Mouse (Mus musculus): Measurements from ENCODE around the gene Nudt5. TPM values are rescaled to one million over a fixed set of nuclear protein-coding genes. Genes with fewer than 3 reads are reported as not detected.

Nudt5 gene
- polyA plus RNA-seq, 1 experiment from 2014 or later = 83.9 TPM

DNA sequence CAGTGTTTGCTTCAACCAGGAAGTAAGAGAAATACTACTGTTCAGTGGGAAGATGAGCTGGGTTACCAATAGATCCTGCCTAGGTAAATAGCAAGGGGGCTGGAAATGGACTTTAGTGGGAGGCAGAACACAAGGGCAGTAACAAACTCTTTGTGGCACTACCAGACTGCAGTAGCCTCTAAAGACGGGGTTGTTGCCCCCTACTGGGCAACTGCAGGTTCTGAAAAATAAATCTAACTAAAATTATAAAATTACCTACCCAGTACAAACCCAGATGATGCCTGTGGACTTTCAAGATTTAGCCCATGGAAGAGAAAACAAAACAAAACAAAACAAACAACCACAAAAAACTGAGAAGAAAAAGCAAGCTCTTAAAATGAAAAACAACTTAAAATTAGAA, 20.6 kb upstream of the Nudt5 start:
- H3K27me3 ChIP-seq = no peaks in the 10 kb centered on the region
- H3K9ac ChIP-seq = no peak overlapping the region
- H3K4me3 ChIP-seq = no peak overlapping the region
- WGBS = 21% methylated on average over 1 of the region's 1 CpGs
- no peaks in the 10 kb centered on the region for H3K4me1 ChIP-seq
- no peaks in the 10 kb centered on the region for H3K9me3 ChIP-seq
- peaks cover 51% of the 10 kb centered on the region for H3K36me3 ChIP-seq
- no peak for ATAC-seq (ENCODE audit: borderline replicate concordance, extremely low read depth, low FRiP score, low TSS enrichment)
- H3K4me2 ChIP-seq = no peak overlapping the region
- H3K27ac ChIP-seq = no peak overlapping the region

DNA sequence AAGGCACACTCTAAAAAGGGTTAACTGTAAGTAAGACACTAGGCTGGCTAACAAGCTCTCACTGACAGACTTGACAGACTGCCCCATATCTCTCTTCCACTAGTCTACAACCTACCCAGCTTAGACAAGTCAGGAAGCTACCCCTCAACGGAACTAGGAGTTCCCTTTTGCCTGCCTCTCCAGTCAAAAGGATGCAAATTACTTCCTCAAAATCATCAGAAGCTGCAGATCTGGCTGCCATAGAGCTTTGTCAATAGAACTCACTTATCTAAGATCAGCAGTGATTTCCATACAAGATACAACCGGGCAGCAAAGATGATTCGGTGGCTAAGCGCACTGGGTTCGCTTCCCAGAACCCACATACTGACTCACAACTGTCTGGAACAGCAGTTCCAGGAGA, 20.1 kb upstream of the Nudt5 start:
- no peak overlapping the region for H3K4me2 ChIP-seq
- no peaks in the 10 kb centered on the region for H3K9me3 ChIP-seq
- H3K36me3 ChIP-seq = peaks cover 46% of the 10 kb centered on the region
- WGBS = 81% methylated on average over 5 of the region's 5 CpGs
- H3K27ac ChIP-seq = no peak overlapping the region
- H3K9ac ChIP-seq = no peak overlapping the region
- H3K4me1 ChIP-seq = no peaks in the 10 kb centered on the region
- H3K4me3 ChIP-seq = no peak overlapping the region
- no peak for ATAC-seq (ENCODE audit: borderline replicate concordance, extremely low read depth, low FRiP score, low TSS enrichment)
- H3K27me3 ChIP-seq = no peaks in the 10 kb centered on the region

- no peaks in the 10 kb centered on the region for H3K27me3 ChIP-seq
- H3K36me3 ChIP-seq = peaks cover 45% of the 10 kb centered on the region
- no peaks in the 10 kb centered on the region for H3K9me3 ChIP-seq
- H3K4me2 ChIP-seq = no peak overlapping the region
- H3K27ac ChIP-seq = no peak overlapping the region
- no peak for ATAC-seq (ENCODE audit: borderline replicate concordance, extremely low read depth, low FRiP score, low TSS enrichment)
- 92% methylated on average over 5 of the region's 5 CpGs for WGBS
- no peaks in the 10 kb centered on the region for H3K4me1 ChIP-seq
- H3K9ac ChIP-seq = no peak overlapping the region
- H3K4me3 ChIP-seq = no peak overlapping the region
Measured at GRCm38 (mm10) chr2:5825265-5825913, 19.4 kb upstream of the Nudt5 start.

DNA sequence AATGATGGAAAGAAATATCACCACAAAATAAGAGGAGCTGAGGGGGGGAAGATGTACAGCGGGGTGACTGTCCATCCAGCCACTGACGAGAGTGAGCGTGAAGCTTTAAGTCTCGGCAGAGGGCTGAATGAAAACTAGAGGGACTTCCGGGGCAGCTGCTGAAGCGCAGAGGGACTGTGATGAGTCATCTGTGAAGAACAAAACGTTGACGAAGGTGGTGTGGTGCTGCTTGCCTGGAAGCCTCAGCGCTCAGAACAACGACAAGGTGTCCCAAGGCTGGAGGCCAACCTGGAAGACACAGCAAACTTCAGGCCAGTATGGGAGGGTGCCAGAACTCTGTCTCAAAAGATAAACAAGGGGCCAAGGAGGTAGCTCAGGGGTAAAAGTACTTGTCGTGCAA, 4.0 kb upstream of the Nudt5 start:
- H3K27me3 ChIP-seq = no peaks in the 10 kb centered on the region
- peaks cover 54% of the 10 kb centered on the region for H3K36me3 ChIP-seq
- H3K4me2 ChIP-seq = no peak overlapping the region
- no peak overlapping the region for H3K27ac ChIP-seq
- peaks cover under 1% of the 10 kb centered on the region; the same call in 1 of the 2 replicates for H3K4me1 ChIP-seq
- no peak for ATAC-seq (ENCODE audit: borderline replicate concordance, extremely low read depth, low FRiP score, low TSS enrichment)
- 96% methylated on average over 11 of the region's 11 CpGs for WGBS
- no peak overlapping the region for H3K4me3 ChIP-seq
- H3K9me3 ChIP-seq = no peaks in the 10 kb centered on the region
- no peak overlapping the region for H3K9ac ChIP-seq

DNA sequence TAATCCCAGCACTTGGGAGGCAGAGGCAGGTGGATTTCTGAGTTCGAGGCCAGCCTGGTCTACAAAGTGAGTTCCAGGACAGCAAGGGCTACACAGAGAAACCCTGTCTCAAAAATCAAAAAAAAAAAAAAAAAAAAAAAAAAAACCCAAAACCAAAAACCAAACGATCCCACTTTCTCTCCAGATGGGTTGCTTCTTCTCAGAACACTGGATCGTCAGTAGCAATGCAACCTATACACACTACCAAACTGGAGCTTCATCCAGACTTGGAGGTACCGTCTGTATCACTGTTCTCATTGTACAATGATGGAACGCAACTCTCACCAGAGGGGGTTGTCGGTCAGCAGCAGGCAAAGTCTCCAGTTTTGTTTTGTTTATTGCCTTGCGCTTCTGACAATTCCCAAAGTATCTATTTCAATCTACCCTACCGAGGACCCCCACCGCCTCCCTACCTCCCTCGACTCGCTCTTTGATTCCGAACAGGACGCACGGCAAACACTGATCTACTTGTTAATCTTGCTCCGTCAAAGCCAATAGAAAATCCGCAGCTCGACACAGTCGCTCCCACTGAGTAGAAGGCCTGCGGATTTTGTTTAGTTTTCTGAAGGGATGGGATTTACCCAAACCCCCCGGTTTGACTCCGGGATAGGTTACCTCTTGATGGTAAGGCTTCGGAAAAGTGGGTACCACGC, 492 bp upstream of the Nudt5 start:
- H3K4me2 ChIP-seq = peak overlapping the region; percentile 54
- H3K4me1 ChIP-seq = peaks cover 12% of the 10 kb centered on the region
- H3K27me3 ChIP-seq = no peaks in the 10 kb centered on the region
- peak overlapping the region; percentile 90 for H3K27ac ChIP-seq
- peak overlapping the region; percentile 74 for H3K9ac ChIP-seq
- H3K36me3 ChIP-seq = peaks cover 32% of the 10 kb centered on the region
- H3K9me3 ChIP-seq = no peaks in the 10 kb centered on the region
- peak overlapping the region; percentile 70 for H3K4me3 ChIP-seq
- ATAC-seq (ENCODE audit: borderline replicate concordance, extremely low read depth, low FRiP score, low TSS enrichment) = 0 out of 2 replicates have a peak, but pooled peaks have one; percentile 1
- WGBS = 4% methylated on average over 23 of the region's 23 CpGs

DNA sequence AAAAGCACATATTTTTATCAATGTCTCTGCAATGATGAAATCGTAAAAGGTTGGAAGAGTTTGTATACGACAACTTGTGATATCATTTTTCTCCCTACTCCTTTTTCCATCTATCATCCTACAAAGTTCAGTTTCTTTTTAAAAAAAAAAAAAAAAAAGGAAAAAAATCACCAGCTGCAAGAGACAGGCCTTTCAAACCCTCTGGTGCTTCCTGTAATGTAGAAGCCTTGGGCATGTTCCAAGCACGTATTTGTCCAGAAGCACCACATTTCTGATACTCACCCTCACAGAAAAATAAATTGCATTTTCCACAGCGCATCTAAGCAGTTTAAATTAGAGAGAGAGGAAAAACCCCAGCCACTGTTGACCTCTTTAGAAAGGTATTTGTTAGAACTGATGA, 1.0 kb downstream of the Nudt5 start:
- H3K4me1 ChIP-seq = peaks cover 12% of the 10 kb centered on the region
- H3K27ac ChIP-seq = no peak overlapping the region
- no peak for ATAC-seq (ENCODE audit: borderline replicate concordance, extremely low read depth, low FRiP score, low TSS enrichment)

GRCm38 (mm10) chr2:5851116-5851515, 6.3 kb downstream of the Nudt5 start:
- Histone ChIP-seq H3K4me3 (no peak overlapping the region), H3K4me2 (no peak overlapping the region), H3K9ac (no peak overlapping the region), H3K27me3 (no peaks in the 10 kb centered on the region), H3K9me3 (no peaks in the 10 kb centered on the region), H3K36me3 (peaks cover 12% of the 10 kb centered on the region; the same call in 1 of the 2 replicates), H3K4me1 (peaks cover 9% of the 10 kb centered on the region), H3K27ac (no peak overlapping the region)
- no peak for ATAC-seq (ENCODE audit: borderline replicate concordance, extremely low read depth, low FRiP score, low TSS enrichment)
- 88% methylated on average over 9 of the region's 9 CpGs for WGBS

More for the DNA sequence above, 1.0 kb downstream of the Nudt5 start:
- peak overlapping the region; percentile 74 for H3K9ac ChIP-seq
- H3K4me2 ChIP-seq = peak overlapping the region; percentile 54
- peak overlapping the region; percentile 70 for H3K4me3 ChIP-seq
- H3K27me3 ChIP-seq = no peaks in the 10 kb centered on the region
- H3K9me3 ChIP-seq = no peaks in the 10 kb centered on the region
- peaks cover 18% of the 10 kb centered on the region for H3K36me3 ChIP-seq
- WGBS = 13% methylated on average over 4 of the region's 4 CpGs

GRCm38 (mm10) chr2:5851866-5852265, 7.0 kb downstream of the Nudt5 start:
- 81% methylated on average over 5 of the region's 5 CpGs for WGBS
- peaks cover 13% of the 10 kb centered on the region; the same call in 1 of the 2 replicates for H3K36me3 ChIP-seq

DNA sequence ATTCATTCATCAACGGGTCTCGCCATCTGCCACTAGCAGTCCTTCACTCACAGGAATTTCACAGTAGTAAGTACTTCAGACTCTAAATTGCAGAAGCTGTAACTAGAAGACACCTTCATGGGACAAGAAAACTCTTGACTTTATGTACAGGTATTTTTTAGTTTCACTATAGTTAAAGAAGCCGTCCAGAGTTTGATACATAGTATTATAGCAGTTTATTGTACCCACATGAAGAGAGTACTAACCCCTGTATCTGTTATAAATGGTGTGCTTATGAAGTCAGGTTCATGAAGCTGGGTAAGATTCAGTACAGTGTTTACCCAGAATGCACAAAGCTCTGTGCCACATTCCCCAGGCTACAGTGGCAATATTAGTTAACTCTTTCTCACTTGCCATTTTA, 18.0 kb downstream of the Nudt5 start, which contains the start of gene Gm13199:
Gm13199 (minus strand) TSS at position 101 of the 400 bp plus-strand sequence.
- no peak within 1 kb of the TSS for H3K9ac ChIP-seq
- no peaks in the 10 kb centered on the region for H3K4me1 ChIP-seq
- no peak within 1 kb of the TSS for H3K4me2 ChIP-seq
- H3K4me3 ChIP-seq = no peak within 1 kb of the TSS
- H3K27me3 ChIP-seq = no peaks in the 10 kb centered on the region
- ATAC-seq (ENCODE audit: borderline replicate concordance, extremely low read depth, low FRiP score, low TSS enrichment) = no peak
- H3K27ac ChIP-seq = no peak within 1 kb of the TSS
- peaks cover 57% of the 10 kb centered on the region for H3K36me3 ChIP-seq
- no peaks in the 10 kb centered on the region for H3K9me3 ChIP-seq
- 93% methylated on average over 3 of the region's 3 CpGs for WGBS

More at GRCm38 (mm10) chr2:5851866-5852265, 7.0 kb downstream of the Nudt5 start:
- Histone ChIP-seq H3K27me3 (no peaks in the 10 kb centered on the region), H3K27ac (no peak overlapping the region), H3K4me3 (no peak overlapping the region), H3K4me2 (no peak overlapping the region), H3K9me3 (no peaks in the 10 kb centered on the region), H3K9ac (no peak overlapping the region), H3K4me1 (peaks cover 2% of the 10 kb centered on the region)
- ATAC-seq (ENCODE audit: borderline replicate concordance, extremely low read depth, low FRiP score, low TSS enrichment) = no peak

DNA sequence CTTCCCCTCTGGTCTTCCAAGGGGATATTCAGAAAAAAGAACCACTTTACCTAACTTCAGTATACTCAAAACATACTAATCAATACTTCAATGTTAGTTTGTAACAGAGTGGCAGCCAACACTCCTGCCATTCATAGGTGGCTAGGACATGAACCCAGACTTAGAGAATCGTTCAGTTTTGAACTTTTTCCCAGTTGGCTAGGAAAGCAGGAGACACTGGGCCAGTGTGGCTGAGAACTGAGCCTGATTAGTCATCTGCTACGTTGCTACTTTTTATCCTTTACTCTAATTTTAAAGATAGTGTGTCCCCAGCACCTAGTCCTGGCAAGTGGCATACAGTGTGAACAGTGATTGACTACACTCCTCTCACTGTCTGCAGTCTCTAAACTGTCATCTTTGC, 22.9 kb downstream of the Nudt5 start:
- no peak overlapping the region for H3K9ac ChIP-seq

DNA sequence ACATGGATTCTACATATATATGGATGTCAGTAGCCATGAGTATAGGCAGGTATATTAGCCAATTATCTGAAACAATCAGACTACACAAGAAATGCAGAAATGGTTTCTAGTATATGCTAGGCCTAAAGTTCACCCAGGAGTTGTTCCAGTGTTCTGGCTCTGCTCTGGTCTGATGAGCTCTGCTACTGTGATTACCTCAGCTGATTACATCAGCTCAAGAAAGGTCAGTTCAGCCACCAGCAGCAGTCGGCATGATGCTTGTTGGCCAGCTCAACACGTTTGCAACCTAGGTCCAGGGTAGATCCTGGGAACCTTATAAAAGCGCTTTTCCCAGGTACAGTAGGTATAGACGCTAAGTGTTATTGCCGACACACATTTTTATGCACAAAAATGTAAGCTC, 24.9 kb downstream of the Nudt5 start:
- H3K9me3 ChIP-seq = no peaks in the 10 kb centered on the region
- no peak overlapping the region for H3K4me2 ChIP-seq
- no peak for ATAC-seq (ENCODE audit: borderline replicate concordance, extremely low read depth, low FRiP score, low TSS enrichment)
- H3K4me1 ChIP-seq = no peaks in the 10 kb centered on the region
- WGBS = 89% methylated on average over 5 of the region's 5 CpGs
- H3K4me3 ChIP-seq = no peak overlapping the region
- no peak overlapping the region for H3K27ac ChIP-seq
- peaks cover 66% of the 10 kb centered on the region for H3K36me3 ChIP-seq
- no peak overlapping the region for H3K9ac ChIP-seq
- H3K27me3 ChIP-seq = no peaks in the 10 kb centered on the region

More for the DNA sequence above, 22.9 kb downstream of the Nudt5 start:
- no peaks in the 10 kb centered on the region for H3K27me3 ChIP-seq
- 72% methylated on average over 2 of the region's 2 CpGs for WGBS
- H3K4me2 ChIP-seq = no peak overlapping the region
- ATAC-seq (ENCODE audit: borderline replicate concordance, extremely low read depth, low FRiP score, low TSS enrichment) = no peak
- H3K36me3 ChIP-seq = peaks cover 62% of the 10 kb centered on the region
- H3K27ac ChIP-seq = no peak overlapping the region
- no peak overlapping the region for H3K4me3 ChIP-seq
- no peaks in the 10 kb centered on the region for H3K4me1 ChIP-seq
- no peaks in the 10 kb centered on the region for H3K9me3 ChIP-seq

GRCm38 (mm10) chr2:5877446-5877845, 32.6 kb downstream of the Nudt5 start:
- no peak overlapping the region for H3K9ac ChIP-seq
- 84% methylated on average over 3 of the region's 3 CpGs for WGBS
- H3K27ac ChIP-seq = no peak overlapping the region
- peaks cover 77% of the 10 kb centered on the region for H3K36me3 ChIP-seq
- H3K4me1 ChIP-seq = no peaks in the 10 kb centered on the region
- H3K27me3 ChIP-seq = no peaks in the 10 kb centered on the region
- H3K9me3 ChIP-seq = no peaks in the 10 kb centered on the region
- no peak overlapping the region for H3K4me3 ChIP-seq
- no peak overlapping the region for H3K4me2 ChIP-seq
- ATAC-seq (ENCODE audit: borderline replicate concordance, extremely low read depth, low FRiP score, low TSS enrichment) = no peak

Measured in lung, embryonic 15.5 days (tissue).